Mouse (Mus musculus): ENCODE results near the gene Tcf7l1.

DNA sequence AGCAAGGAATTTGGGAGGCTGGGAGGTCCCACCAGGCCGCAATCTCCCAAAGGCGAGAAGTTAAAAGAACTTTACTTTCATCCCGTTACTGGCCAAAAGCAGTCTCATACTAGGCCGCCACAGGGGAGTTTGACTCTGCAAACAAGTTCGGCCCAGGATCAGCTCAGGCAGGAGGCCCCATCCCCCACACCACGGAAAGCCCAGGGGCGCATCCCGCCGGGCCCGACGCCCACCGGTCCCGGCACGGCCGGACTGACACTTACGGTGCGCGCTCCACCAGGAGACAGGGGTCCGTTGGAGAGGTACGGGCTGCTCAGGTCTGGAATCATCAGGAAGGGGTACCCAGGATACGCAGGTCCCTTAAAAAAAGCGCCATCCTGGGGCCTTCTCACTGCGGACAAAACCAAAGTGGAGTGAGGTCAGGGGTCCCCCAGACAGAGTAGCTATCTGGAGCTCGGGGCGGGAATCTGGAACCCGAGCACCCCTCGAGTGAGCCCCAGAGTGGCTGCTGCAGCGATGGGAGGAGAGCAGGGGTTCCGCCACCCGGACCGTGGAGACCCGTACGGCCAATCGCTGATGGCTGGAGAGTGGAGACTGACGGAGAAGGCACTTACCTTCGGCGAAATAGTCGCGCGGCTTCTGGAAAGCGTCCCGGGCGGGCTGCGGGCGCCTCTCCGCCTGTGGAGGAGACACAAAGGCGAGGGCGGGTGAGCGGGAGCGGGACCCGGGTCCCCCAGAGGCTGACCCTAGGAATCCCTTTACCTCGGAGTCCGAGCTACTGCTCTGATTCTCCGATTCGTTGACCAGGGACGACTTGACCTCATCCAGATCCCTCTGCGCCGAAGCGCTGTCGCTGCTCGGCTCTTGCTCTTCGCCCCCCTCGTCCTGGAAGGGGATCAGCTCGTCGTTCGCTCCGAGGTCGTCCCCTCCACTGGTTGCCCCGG is 834 bp downstream of the Tcf7l1 start:
- TF ChIP-seq CTCF (IDR thresholded peaks at IDR 0.05; ENCODE audit: borderline replicate concordance, insufficient read depth, low read depth, low read length) (no peak), POLR2A (IDR thresholded peaks at IDR 0.05; ENCODE audit: borderline replicate concordance, insufficient read depth, low read length) (no peak)

Data from cerebellum, adult 2 months (tissue).